Comparison of ENCODE assay signal across 8 mouse cellular contexts in genomic region chr3:68056373-68057275, GRCm38 (mm10). TPM values are rescaled to one million over a fixed set of nuclear protein-coding genes. Genes with fewer than 3 reads are reported as not detected.
DNase-seq lines count a peak whose midpoint lies in the region; ATAC-seq and TF ChIP-seq lines count a peak whose summit lies in the region.

No protein-coding gene starts in this region.

- H3K27ac ChIP-seq in cerebellum, adult 2 months (ENCODE audit: insufficient read depth, low read length) = no peak overlapping the region
- H3K27ac ChIP-seq in forebrain, postnatal 0 days (ENCODE audit: low read depth, low read length) = no peak overlapping the region
- H3K27ac ChIP-seq in hindbrain, embryonic 14.5 days = no peak overlapping the region

- H3K4me1 ChIP-seq in cerebellum, adult 2 months (ENCODE audit: control insufficient read depth, insufficient read depth, low read length) = no peaks in the 10 kb centered on the region
- H3K4me1 ChIP-seq in forebrain, postnatal 0 days (ENCODE audit: insufficient read depth) = no peaks in the 10 kb centered on the region
- H3K4me1 ChIP-seq in hindbrain, embryonic 14.5 days (replicated peaks; ENCODE audit: control insufficient read depth, insufficient read depth, low read length) = no peaks in the 10 kb centered on the region

- H3K9ac ChIP-seq in forebrain, postnatal 0 days = no peak overlapping the region
- H3K9ac ChIP-seq in hindbrain, embryonic 14.5 days = no peak overlapping the region

- peak overlapping the region; percentile 49 for H3K4me3 ChIP-seq in cerebellum, adult 2 months (replicated peaks; ENCODE audit: insufficient read depth, low read depth, low read length)
- peak overlapping the region; percentile 4; the same call in 1 of the 2 replicates for H3K4me3 ChIP-seq in forebrain, postnatal 0 days (ENCODE audit: low read depth, low read length)
- H3K4me3 ChIP-seq in hindbrain, embryonic 14.5 days (replicated peaks; ENCODE audit: low read length) = peak overlapping the region; percentile 13; the same call in 1 of the 2 replicates

- DNase-seq in NIH3T3 (ENCODE audit: low read depth) = peak; percentile 92
- peak; percentile 47 to 71 for DNase-seq in cerebellum, adult 2 months
- peak; percentile 89 for DNase-seq in forebrain, postnatal 0 days
- peak; percentile 88 for DNase-seq in hindbrain, embryonic 14.5 days (ENCODE audit: low spot score)
- peak; percentile 69 to 77 for DNase-seq in layer of hippocampus, postnatal 14 days (ENCODE audit: low spot score in 2 of 2)
- DNase-seq in lung, postnatal 4 days = peak; percentile 66 to 84
- DNase-seq in retina, postnatal 7 days (ENCODE audit: low read depth, low spot score) = peak; percentile 37
- DNase-seq in urinary bladder, postnatal 14 days (ENCODE audit: low spot score) = peak; percentile 80

- ATAC-seq in forebrain, postnatal 0 days = peak; percentile 54; the same call in 1 of the 2 replicates
- ATAC-seq in hindbrain, embryonic 14.5 days (ENCODE audit: low FRiP score) = no peak

- H3K9me3 ChIP-seq in forebrain, postnatal 0 days (ENCODE audit: low read length) = no peaks in the 10 kb centered on the region
- H3K9me3 ChIP-seq in hindbrain, embryonic 14.5 days (ENCODE audit: control insufficient read depth, low read length) = no peaks in the 10 kb centered on the region

- no peak for TF ChIP-seq POLR2A in cerebellum, adult 2 months (IDR thresholded peaks at IDR 0.05; ENCODE audit: borderline replicate concordance, insufficient read depth, low read length)

- H3K27me3 ChIP-seq in cerebellum, adult 2 months (ENCODE audit: control insufficient read depth, insufficient read depth, low read length) = no peaks in the 10 kb centered on the region
- no peaks in the 10 kb centered on the region for H3K27me3 ChIP-seq in forebrain, postnatal 0 days (ENCODE audit: insufficient read depth, low read length)
- H3K27me3 ChIP-seq in hindbrain, embryonic 14.5 days (ENCODE audit: control insufficient read depth, insufficient read depth, low read length) = no peaks in the 10 kb centered on the region

- peak overlapping the region; percentile 26; the same call in 1 of the 2 replicates for H3K4me2 ChIP-seq in forebrain, postnatal 0 days (ENCODE audit: low read depth)
- peak overlapping the region; percentile 33 for H3K4me2 ChIP-seq in hindbrain, embryonic 14.5 days (replicated peaks)

- no peaks in the 10 kb centered on the region for H3K36me3 ChIP-seq in forebrain, postnatal 0 days (ENCODE audit: insufficient read depth)
- no peaks in the 10 kb centered on the region for H3K36me3 ChIP-seq in hindbrain, embryonic 14.5 days (replicated peaks; ENCODE audit: control insufficient read depth, insufficient read depth)

- peak; percentile 76 for TF ChIP-seq CTCF in cerebellum, adult 2 months (IDR thresholded peaks at IDR 0.05; ENCODE audit: borderline replicate concordance, insufficient read depth, low read depth, low read length)
- peak; percentile 83 for TF ChIP-seq CTCF in forebrain, postnatal 0 days (IDR thresholded peaks at IDR 0.05; ENCODE audit: low read depth)

- 59% methylated on average over 23 of the region's 23 CpGs for WGBS in cerebellum, adult 2 months
- WGBS in forebrain, postnatal 0 days = 58% methylated on average over 23 of the region's 23 CpGs
- WGBS in hindbrain, embryonic 14.5 days = 52% methylated on average over 23 of the region's 23 CpGs

RNA-seq across cellular contexts. Expression of gene Schip1, which starts 8.0 kb away (rescaled TPM):
- 208 and 227 TPM in 2 replicates for polyA plus RNA-seq in cerebellum, adult 2 months (2012; rRNA removed)
- 114 and 140 TPM in 2 replicates for total RNA-seq in forebrain, postnatal 0 days (2014; rRNA removed)
- polyA plus RNA-seq in forebrain, postnatal 0 days (2015; fragmentation: Nextera tagmentation; extraction: Ambion mirVana) = 192 and 204 TPM in 2 replicates
- polyA plus RNA-seq in hindbrain, embryonic 14.5 days (2014; fragmentation: Nextera tagmentation; extraction: Ambion mirVana) = 163 and 172 TPM in 2 replicates
- total RNA-seq in layer of hippocampus, postnatal 14 days (2021) = 100 to 1,000 TPM; 300 to 309 TPM

Comparison
In these comparisons a context has a peak if more than half of its experiments do, and no peak if none do; other contexts are left out.
1. DNase-seq: peak in every context shown above with its lines; median percentile 92 in NIH3T3; 89 in forebrain, postnatal 0 days; 88 in hindbrain, embryonic 14.5 days; 80 in urinary bladder, postnatal 14 days; 75 in lung, postnatal 4 days; 73 in layer of hippocampus, postnatal 14 days; 59 in cerebellum, adult 2 months; 37 in retina, postnatal 7 days.